Mouse (Mus musculus): ENCODE data around the gene Olfr427. TPM values are rescaled to one million over a fixed set of nuclear protein-coding genes. Genes with fewer than 3 reads are reported as not detected.
"Not testable (repeated sequence)": the region's sequence is repeated elsewhere in the genome, so short reads cannot be mapped to it uniquely, and the experiment has no call there.

Gene Olfr427
- polyA plus RNA-seq (2016; fragmentation: Nextera tagmentation; extraction: Ambion mirVana), result not detected in 2 replicates

DNA sequence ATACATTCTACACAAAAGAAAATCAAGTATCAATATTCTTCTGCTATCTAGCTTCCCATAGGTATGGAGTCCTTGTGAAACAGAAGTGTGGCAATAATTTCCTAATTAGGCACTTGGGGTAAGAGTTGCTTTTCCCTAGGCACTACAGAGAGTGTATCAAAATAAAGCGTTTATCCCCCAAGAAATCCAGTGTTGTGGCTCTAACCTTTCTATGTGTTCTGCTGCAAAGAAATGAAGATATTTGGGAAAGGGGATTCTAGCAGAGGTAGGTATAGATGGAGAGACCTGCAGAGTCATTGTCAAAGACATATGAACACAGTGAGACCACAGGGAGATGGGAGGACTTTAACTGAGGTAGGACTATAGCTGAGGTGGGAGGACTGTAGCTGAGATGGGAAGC is at the start of gene Olfr427:
Olfr427 (plus strand) TSS at position 301 of the 400 bp plus-strand sequence.
- Histone ChIP-seq H3K27me3 (ENCODE audit: poor library complexity, severe bottlenecking) (no peaks in the 10 kb centered on the region), H3K36me3 (replicated peaks) (no peaks in the 10 kb centered on the region), H3K9me3 (no peaks in the 10 kb centered on the region), H3K27ac (no peak within 1 kb of the TSS), H3K4me1 (no peaks in the 10 kb centered on the region), H3K4me3 (no peak within 1 kb of the TSS)
- 91% methylated on average over 1 of the region's 1 CpGs for WGBS
- DNase-seq (ENCODE audit: extremely low spot score, low spot score), result no peak

DNA sequence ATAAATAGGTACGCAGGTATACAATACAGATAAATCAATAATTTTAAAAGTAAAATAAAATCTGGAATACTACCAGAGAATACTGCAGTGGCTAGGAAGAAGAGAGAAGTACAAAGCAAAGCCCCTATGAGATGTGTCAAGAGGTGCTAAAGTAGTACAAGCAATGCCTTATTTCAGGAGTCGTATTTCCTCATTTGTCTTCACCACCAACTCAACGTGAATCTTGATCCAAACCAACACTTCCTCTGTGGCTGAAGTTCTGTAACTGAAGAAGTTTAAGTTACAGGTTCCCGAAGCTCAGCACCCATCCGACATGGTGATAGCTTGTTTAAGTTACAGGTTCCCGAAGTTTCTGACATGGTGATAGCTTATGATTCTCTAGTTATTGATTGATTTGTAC is 48.5 kb upstream of the Olfr427 start:
- 89% methylated on average over 6 of the region's 6 CpGs for WGBS

GRCm38 (mm10) chr1:174048893-174049292 is 47.8 kb upstream of the Olfr427 start, which contains the start of gene Olfr432:
Gene Olfr432 (plus strand): TSS chr1:174049205.
- DNase-seq (ENCODE audit: extremely low spot score, low spot score), result no peak
- Histone ChIP-seq H3K9me3 (no peaks in the 10 kb centered on the region), H3K27me3 (ENCODE audit: poor library complexity, severe bottlenecking) (no peaks in the 10 kb centered on the region), H3K4me3 (no peak within 1 kb of the TSS), H3K27ac (no peak within 1 kb of the TSS), H3K4me1 (no peaks in the 10 kb centered on the region), H3K36me3 (replicated peaks) (no peaks in the 10 kb centered on the region)
- whole genome bisulfite sequencing, result 75% methylated on average over 2 of the region's 2 CpGs

More for the DNA sequence above, 48.5 kb upstream of the Olfr427 start:
- H3K4me1 ChIP-seq; H3K36me3 ChIP-seq (replicated peaks); H3K4me3 ChIP-seq; H3K9me3 ChIP-seq; H3K27ac ChIP-seq; DNase-seq (ENCODE audit: extremely low spot score, low spot score); H3K27me3 ChIP-seq (ENCODE audit: poor library complexity, severe bottlenecking): not testable (repeated sequence)

DNA sequence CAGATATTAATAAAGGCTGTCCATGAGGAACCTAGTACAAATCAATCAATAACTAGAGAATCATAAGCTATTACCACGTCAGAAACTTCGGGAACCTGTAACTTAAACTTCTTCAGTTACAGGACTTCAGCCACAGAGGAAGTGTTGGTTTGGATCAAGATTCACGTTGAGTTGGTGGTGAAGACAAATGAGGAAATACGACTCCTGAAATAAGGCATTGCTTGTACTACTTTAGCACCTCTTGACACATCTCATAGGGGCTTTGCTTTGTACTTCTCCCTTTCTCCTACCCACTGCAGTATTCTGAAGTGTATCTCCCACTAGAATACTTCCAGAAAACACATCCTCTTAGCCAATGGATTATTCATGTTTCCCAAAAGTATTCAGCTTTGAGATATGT is 47.3 kb upstream of the Olfr427 start:
- DNase-seq (ENCODE audit: extremely low spot score, low spot score); H3K4me1 ChIP-seq; H3K4me3 ChIP-seq; H3K27me3 ChIP-seq (ENCODE audit: poor library complexity, severe bottlenecking); H3K27ac ChIP-seq; H3K9me3 ChIP-seq; H3K36me3 ChIP-seq (replicated peaks): not testable (repeated sequence)
- WGBS, result 87% methylated on average over 4 of the region's 4 CpGs

- H3K27ac ChIP-seq, result no peak overlapping the region
- H3K27me3 ChIP-seq (ENCODE audit: poor library complexity, severe bottlenecking), result no peaks in the 10 kb centered on the region
- WGBS, result 87% methylated on average over 4 of the region's 4 CpGs
- no peaks in the 10 kb centered on the region for H3K36me3 ChIP-seq (replicated peaks)
- DNase-seq (ENCODE audit: extremely low spot score, low spot score), result no peak
- H3K9me3 ChIP-seq, result no peaks in the 10 kb centered on the region
- no peaks in the 10 kb centered on the region for H3K4me1 ChIP-seq
- no peak overlapping the region for H3K4me3 ChIP-seq
Observed at GRCm38 (mm10) chr1:174050532-174050931, 46.2 kb upstream of the Olfr427 start.

- 90% methylated on average over 4 of the region's 4 CpGs for WGBS
- Histone ChIP-seq H3K36me3 (replicated peaks) (no peaks in the 10 kb centered on the region), H3K27me3 (ENCODE audit: poor library complexity, severe bottlenecking) (no peaks in the 10 kb centered on the region), H3K9me3 (no peaks in the 10 kb centered on the region), H3K4me3 (no peak overlapping the region), H3K27ac (no peak overlapping the region), H3K4me1 (no peaks in the 10 kb centered on the region)
- DNase-seq (ENCODE audit: extremely low spot score, low spot score), result no peak
Observed at GRCm38 (mm10) chr1:174051515-174051914, 45.2 kb upstream of the Olfr427 start.

GRCm38 (mm10) chr1:174051931-174052536 is 44.7 kb upstream of the Olfr427 start:
- Histone ChIP-seq H3K27ac (no peak overlapping the region), H3K27me3 (ENCODE audit: poor library complexity, severe bottlenecking) (no peaks in the 10 kb centered on the region), H3K4me3 (no peak overlapping the region), H3K9me3 (no peaks in the 10 kb centered on the region), H3K4me1 (no peaks in the 10 kb centered on the region), H3K36me3 (replicated peaks) (no peaks in the 10 kb centered on the region)
- DNase-seq (ENCODE audit: extremely low spot score, low spot score), result no peak
- 83% methylated on average over 5 of the region's 5 CpGs for WGBS

GRCm38 (mm10) chr1:174052981-174053380 is 43.7 kb upstream of the Olfr427 start:
- H3K9me3 ChIP-seq, result no peaks in the 10 kb centered on the region
- no peak overlapping the region for H3K27ac ChIP-seq
- no peak for DNase-seq (ENCODE audit: extremely low spot score, low spot score)
- H3K36me3 ChIP-seq (replicated peaks), result no peaks in the 10 kb centered on the region
- 90% methylated on average over 3 of the region's 3 CpGs for WGBS
- no peaks in the 10 kb centered on the region for H3K27me3 ChIP-seq (ENCODE audit: poor library complexity, severe bottlenecking)
- H3K4me1 ChIP-seq, result no peaks in the 10 kb centered on the region
- no peak overlapping the region for H3K4me3 ChIP-seq

DNA sequence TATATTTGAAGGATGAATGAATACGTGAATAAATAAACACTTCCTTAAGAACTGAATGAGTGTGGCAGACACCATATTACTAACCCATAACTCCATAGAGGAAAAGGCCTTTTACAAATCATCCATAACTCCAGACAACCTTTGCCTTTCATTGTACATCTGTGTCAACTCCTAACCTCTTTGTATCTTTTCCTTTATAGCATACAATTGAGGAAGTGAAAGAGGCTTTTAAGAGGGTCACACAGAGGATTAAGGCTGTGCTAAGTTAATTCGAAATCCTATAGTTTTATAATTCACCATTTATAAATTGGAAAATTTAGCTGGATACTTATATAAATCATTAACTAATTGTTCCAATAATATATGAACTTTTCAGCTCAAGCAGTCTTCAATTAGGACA is 41.4 kb upstream of the Olfr427 start:
- Histone ChIP-seq H3K4me1 (no peaks in the 10 kb centered on the region), H3K27me3 (ENCODE audit: poor library complexity, severe bottlenecking) (no peaks in the 10 kb centered on the region), H3K4me3 (no peak overlapping the region), H3K9me3 (no peaks in the 10 kb centered on the region), H3K36me3 (replicated peaks) (no peaks in the 10 kb centered on the region), H3K27ac (no peak overlapping the region)
- no peak for DNase-seq (ENCODE audit: extremely low spot score, low spot score)
- WGBS, result 82% methylated on average over 2 of the region's 2 CpGs

- 86% methylated on average over 3 of the region's 3 CpGs for WGBS
- no peak for DNase-seq (ENCODE audit: extremely low spot score, low spot score)
- H3K27ac ChIP-seq, result no peak within 1 kb of the TSS
- H3K4me3 ChIP-seq, result no peak within 1 kb of the TSS
- H3K9me3 ChIP-seq, result no peaks in the 10 kb centered on the region
- no peaks in the 10 kb centered on the region for H3K36me3 ChIP-seq (replicated peaks)
- H3K4me1 ChIP-seq, result no peaks in the 10 kb centered on the region
- no peaks in the 10 kb centered on the region for H3K27me3 ChIP-seq (ENCODE audit: poor library complexity, severe bottlenecking)
Observed at GRCm38 (mm10) chr1:174066305-174066704, 30.4 kb upstream of the Olfr427 start, which contains the start of gene Olfr430. Gene Olfr430 (plus strand): TSS chr1:174066605.

- Histone ChIP-seq H3K4me3 (no peak within 1 kb of the TSS), H3K4me1 (no peaks in the 10 kb centered on the region), H3K27ac (no peak within 1 kb of the TSS), H3K9me3 (no peaks in the 10 kb centered on the region), H3K36me3 (replicated peaks) (no peaks in the 10 kb centered on the region), H3K27me3 (ENCODE audit: poor library complexity, severe bottlenecking) (no peaks in the 10 kb centered on the region)
- DNase-seq (ENCODE audit: extremely low spot score, low spot score), result no peak
- 91% methylated on average over 2 of the region's 2 CpGs for WGBS
Observed at GRCm38 (mm10) chr1:174084031-174084430, 12.7 kb upstream of the Olfr427 start, which contains the start of gene Olfr429. Gene Olfr429 (plus strand): TSS chr1:174084331.

GRCm38 (mm10) chr1:174103735-174104134 is 7.0 kb downstream of the Olfr427 start:
- no peaks in the 10 kb centered on the region for H3K36me3 ChIP-seq (replicated peaks)
- no peaks in the 10 kb centered on the region for H3K27me3 ChIP-seq (ENCODE audit: poor library complexity, severe bottlenecking)
- no peak for DNase-seq (ENCODE audit: extremely low spot score, low spot score)
- H3K4me1 ChIP-seq, result no peaks in the 10 kb centered on the region
- H3K27ac ChIP-seq, result no peak overlapping the region
- no peak overlapping the region for H3K4me3 ChIP-seq
- 55% methylated on average over 2 of the region's 2 CpGs for WGBS
- H3K9me3 ChIP-seq, result no peaks in the 10 kb centered on the region

- Histone ChIP-seq H3K4me1 (no peaks in the 10 kb centered on the region), H3K27ac (no peak within 1 kb of the TSS), H3K9me3 (no peaks in the 10 kb centered on the region), H3K36me3 (replicated peaks) (no peaks in the 10 kb centered on the region), H3K4me3 (no peak within 1 kb of the TSS), H3K27me3 (ENCODE audit: poor library complexity, severe bottlenecking) (no peaks in the 10 kb centered on the region)
- 62% methylated on average over 2 of the region's 2 CpGs for WGBS
- DNase-seq (ENCODE audit: extremely low spot score, low spot score), result no peak
Observed at GRCm38 (mm10) chr1:174121062-174121461, 24.4 kb downstream of the Olfr427 start, which contains the start of gene Olfr231. Gene Olfr231 (minus strand): TSS chr1:174121162.
